Mouse (Mus musculus) embryo, embryonic 11.5 days (tissue): ENCODE data around the gene Igfbpl1.

Source experiments
- DNase-seq: peaks from one replicate; pipeline ENCODE4 v3.0.0-alpha.2; 2012; ENCODE audit warnings: low read depth, low spot score

The Igfbpl1 gene

DNA sequence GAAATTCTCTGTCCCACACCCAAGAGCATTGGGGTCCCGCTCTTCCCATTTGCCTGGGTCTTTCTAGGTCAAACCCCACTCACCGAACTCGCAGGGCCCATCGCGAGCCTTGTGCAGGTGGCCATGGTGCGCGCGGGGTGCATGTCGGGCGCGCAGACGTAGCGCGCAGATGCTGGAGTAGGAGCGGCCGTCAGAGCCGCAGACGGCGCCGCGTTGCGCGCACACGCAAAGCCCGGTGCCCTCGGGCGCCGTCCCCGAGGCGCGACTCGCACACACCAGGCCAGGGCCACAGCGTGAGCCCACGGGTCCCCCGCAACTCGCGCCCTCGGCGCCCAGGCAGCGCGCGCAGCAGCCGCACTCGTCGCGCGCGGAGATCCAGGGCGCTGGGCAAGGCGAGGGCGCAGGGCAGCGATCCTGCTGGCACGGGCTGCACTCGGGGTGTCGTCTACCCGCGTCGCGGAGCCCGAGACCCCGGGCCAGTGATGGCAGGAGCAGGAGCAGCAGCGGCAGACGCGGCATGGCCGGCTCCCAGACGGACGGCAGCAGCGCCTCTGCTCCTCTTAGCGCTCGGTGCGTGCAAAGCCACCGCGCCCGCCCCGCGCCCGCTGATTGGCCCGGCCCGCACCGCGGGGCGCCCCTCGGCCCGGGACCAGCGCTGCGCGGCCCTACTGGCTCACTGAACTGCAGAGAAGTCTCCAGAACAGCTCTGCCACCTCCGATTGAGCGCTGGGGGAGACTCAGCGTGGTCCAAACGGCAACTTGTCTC, at the start of gene Igfbpl1:
Igfbpl1 (minus strand) TSS at position 649 of the 766 bp plus-strand sequence.
- no peak for DNase-seq

DNA sequence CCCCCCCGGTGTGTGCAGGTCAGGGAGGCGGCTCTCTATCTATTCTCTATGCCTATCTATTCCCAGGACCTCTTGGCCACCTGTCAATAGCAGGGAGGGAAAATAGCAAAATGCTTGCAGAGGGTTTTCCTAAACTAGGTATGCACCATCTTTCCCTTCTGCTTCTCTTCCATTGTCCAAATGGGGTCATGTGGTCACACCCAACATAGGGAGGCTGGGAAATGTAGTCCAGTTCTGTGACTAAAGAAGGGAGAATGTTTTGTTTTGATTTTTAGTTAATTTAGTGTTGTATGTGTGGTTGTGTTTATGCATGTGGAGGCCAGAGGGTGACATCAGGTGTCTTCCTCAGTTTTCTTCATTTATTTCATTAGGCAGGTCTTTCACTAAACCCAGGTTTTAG, 45.4 kb upstream of the Igfbpl1 start:
- no peak for DNase-seq

- no peak for DNase-seq
Measured at GRCm38 (mm10) chr4:45869021-45869815, 42.5 kb upstream of the Igfbpl1 start.

DNA sequence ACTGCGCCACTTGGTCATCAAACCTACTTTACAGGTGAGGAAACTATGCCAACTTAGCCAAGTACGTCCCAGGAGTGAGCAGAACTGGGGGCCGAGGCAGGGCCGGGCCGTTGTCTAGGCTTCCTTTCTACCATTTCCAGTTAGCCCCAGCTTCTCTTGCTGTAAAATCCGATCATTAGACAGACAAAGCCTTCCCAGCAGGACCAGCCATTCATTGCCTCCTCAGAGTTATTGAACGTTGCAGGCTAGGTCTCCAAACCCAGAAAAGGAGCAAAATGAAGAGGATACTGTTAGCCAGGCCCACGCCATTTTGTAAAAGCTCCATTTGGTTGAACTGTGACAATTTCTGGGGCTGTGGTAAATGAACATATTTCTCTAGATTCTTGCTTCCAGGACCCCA, 40.7 kb upstream of the Igfbpl1 start:
- no peak for DNase-seq

- no peak for DNase-seq
Measured at GRCm38 (mm10) chr4:45861160-45861559, 34.4 kb upstream of the Igfbpl1 start.

GRCm38 (mm10) chr4:45855803-45856424, 29.2 kb upstream of the Igfbpl1 start:
- DNase-seq = peak; percentile 44

DNA sequence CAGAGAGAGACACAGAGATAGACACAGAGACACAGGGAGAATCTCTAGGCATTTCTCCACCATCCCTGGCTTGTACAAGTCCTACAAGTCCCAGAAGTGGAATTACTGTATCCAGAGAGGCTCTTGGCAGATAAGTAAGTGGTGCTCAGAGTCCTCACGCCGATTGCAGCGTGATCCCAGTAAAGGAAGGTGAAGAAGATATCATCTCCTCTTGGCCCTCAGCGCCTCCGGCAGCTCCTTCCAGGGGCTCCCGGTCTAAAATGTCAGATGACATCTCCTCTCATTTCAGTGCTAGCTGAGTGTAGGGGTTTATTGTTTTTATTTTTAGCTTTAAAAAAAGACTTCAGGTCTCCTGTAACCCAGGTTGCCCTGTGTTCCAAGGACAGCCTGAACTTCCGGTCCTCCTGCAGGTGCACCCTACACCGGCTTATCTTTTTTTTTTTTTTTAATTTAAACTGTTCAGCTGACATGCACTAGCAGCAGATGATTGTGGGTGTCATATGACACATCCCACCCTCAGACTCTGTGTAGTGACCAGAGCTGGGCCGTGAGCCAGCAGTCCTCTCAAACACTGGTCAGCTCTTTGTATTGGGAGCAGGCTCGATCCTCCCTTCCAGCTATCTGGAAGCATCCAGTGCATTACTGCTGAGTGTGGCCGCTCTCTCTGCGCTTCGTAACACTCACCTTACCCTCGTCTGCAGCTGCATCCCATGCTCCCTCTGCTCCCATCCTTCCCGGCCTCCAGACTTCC, 26.9 kb upstream of the Igfbpl1 start:
- DNase-seq = no peak

- no peak for DNase-seq
Measured at GRCm38 (mm10) chr4:45851640-45852051, 24.9 kb upstream of the Igfbpl1 start.

GRCm38 (mm10) chr4:45849419-45849818, 22.7 kb upstream of the Igfbpl1 start:
- DNase-seq = no peak

DNA sequence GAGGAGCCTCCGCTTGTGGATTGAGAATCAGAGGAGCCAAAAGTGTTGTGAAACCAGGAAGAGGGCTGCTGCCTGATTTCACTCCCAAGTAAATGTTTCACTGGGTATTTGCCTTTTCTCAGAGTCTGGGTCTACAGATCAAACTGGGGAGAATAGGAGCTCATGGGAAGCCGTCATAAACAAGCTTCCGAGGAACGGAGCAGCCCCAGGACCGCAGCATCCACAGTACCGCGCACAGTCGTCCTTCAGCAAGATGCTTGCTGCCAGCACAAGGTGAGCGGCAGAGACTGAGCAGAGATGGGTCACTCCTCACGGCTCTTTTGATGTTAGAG, 22.1 kb upstream of the Igfbpl1 start:
- DNase-seq = no peak

- no peak for DNase-seq
Measured at GRCm38 (mm10) chr4:45848109-45848824, 21.5 kb upstream of the Igfbpl1 start, which contains the start of gene Stra6l. Stra6l (plus strand) TSS chr4:45848664.

DNA sequence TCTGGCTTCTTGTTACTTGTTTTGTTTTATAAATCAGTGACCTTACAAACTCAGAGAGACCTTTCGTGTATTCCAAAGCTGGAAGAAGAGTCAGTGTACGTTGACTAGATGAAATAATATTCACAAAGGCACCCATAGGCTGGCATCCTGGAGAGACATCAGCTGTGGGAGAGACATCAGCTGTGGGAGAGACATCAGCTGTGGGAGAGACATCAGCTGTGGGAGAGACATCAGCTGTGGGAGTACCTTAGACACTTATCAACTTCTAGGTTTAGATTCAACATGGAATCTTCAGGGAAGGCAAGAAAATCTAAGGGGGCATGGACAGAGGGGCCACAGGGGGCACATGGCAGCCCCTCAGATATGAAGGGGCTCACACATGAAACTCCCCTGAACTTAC, 19.5 kb upstream of the Igfbpl1 start:
- DNase-seq = no peak

DNA sequence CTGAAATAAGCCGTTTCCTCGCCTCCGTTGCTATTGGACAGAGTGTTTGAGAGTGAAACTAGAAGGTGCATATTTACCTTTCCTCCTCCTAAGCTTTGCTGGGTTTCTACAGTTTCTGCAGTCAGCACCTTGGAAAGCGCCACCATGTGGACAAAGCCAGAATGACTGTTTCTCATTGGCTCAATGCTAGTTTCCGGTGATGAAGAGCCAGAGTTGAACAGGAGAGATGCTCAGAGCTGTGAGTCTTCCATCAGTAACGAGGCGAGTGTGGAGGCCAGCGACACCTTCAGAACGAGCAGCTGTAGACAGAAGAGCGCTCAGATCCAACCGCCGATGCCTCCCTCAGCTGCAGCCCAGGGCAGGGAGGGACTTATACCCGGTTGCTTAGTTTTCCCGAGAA, 17.6 kb upstream of the Igfbpl1 start:
- no peak for DNase-seq

DNA sequence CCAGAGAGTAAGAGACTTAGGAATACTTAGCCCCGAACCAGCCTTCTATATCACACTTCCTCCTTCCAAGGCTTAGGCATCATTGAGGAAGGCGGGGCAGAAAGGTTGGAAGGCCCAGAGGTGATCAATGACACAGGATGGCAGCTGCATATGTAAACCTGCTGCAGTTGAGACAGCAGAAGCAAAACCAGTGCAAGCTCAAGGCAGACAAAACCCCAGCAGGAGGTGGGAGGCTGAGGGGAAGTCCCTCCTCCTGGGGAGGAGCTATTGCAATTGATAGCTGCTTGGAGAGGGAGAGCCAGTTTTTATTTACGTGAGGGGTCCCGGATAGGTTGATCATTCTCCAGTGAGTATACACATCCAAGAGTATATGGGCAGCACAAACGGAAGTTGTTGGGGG, 6.7 kb upstream of the Igfbpl1 start:
- DNase-seq = no peak

- no peak for DNase-seq
Measured at GRCm38 (mm10) chr4:45831996-45832395, 5.3 kb upstream of the Igfbpl1 start.

- no peak for DNase-seq
Measured at GRCm38 (mm10) chr4:45829907-45830759, 3.4 kb upstream of the Igfbpl1 start.

DNA sequence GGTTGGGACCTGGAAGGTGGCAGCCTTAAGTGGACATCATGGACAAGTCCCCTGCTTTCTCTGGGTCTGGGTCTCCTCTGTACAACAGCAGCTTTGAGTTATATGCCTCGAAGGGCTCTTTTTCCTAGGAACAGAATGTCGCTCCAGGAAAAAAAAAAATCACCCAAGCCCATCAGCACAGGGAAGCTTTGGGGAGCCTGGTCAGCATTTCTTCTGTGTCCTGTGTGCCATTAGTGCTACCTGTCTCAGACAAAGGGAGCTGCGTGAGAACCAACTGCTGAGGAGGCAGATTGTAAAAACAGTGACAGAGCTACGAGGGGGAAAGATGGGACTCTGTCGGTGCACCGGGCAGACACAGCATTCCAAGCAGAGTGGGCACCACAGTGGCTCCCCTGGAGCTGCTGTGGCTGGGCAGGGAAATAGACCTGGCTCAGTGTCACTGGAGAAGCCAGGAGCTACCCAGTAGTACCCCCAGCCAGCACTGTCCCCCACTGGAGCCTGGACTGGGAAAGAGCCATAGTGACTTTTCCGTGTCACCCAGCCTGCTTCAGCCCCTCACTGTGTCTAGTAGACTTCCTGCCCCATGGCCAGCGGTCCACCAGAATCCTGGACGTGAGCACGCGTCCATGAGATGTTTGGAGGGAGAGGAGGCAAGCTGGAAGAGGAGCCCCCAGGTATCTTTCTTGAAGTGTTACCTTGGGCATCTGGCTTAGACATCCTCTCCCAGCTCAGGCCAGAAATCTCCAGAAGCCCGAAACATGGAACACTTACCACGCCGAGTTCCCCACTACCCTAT, 1.8 kb downstream of the Igfbpl1 start:
- no peak for DNase-seq

DNA sequence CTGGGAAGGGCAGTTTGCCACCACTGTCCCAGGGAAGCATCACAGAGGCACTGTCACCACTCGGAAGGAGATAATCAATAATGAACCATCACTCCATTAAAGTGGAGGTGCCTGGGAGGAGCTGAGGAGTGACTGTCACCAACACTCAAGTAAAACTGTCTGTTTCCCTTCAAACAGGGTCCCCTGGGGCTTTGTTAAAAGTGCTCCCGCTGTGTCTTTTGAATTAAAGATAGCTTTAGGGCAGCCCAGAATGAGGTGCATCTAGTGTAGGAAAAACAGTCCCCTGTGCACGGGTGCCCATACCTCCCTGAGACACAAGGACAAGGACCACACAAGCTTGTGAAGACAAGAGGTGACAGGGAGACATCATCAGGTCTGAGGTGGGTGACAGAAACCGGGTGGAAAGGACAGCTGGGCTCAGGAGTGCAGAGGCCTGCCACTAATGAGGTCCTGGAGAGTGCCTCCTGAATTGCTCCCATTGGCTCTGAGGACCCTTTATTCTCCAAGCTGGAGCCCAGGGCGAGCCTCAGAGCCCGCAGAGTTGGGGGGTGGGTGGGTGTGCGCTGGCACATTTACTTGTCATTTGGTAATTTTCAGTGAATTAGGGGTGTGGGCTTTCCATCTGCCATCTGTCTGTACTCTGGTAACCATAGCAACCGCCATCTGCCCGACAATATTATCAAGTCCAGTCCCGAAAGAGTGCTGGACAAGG, 2.5 kb downstream of the Igfbpl1 start:
- DNase-seq = no peak
